Mouse (Mus musculus): ENCODE measurements around the gene Max. TPM values are rescaled to one million over a fixed set of nuclear protein-coding genes. Genes with fewer than 3 reads are reported as not detected.

Gene Max
- polyA plus RNA-seq (2012; rRNA removed): 27.4 and 36.9 TPM in 2 replicates

DNA sequence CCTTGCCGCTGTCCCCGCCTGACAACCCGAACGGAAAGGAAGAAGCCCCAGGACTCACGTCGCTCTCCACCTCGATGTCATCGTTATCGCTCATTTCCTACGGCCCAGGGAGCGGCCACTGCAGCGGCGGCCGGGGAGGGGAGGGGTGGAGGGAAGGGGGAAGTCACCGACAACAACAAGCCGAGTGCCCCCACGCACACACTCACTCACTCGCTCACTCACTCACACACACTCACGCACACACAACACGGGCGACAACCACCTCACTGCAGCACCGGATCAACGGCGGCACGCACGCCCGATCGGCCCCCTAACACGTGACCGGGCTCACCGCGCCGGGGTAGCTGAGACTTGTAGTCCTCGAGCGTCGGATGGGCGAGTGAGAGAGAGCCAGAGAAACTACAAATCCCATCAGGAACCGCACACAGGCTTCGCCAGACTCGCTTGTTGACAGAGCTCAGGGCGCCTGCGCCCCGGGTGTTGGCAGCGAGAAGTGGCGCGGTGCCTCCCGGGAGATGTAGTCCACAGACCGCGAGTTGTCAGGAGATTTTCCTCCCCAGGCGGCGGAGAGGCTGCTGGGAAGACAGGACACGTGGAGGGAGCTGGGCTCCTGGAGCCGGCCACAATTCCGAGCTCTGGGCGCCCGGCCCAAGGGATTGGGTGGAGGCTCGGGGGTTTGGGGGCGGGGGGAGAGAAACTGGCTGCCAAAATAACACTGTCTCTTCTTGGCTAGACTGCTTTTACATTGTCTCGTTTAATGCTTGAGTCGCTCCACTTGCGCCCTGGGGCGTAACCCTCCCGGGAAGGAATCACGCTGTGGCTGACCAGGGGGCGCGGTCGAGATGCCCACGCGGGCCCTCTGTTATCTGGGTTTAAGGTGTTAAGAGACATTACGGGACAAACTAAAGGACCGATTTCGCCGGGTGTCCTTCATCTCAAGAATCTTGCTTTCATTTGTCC, at the start of gene Max:
TSS of gene Max (minus strand) at position 270 of the 960 bp plus-strand sequence.
- peak; percentile 95 for DNase-seq (ENCODE audit: low read depth)

GRCm38 (mm10) chr12:77011092-77011720, 49.2 kb upstream of the Max start:
- no peak for DNase-seq (ENCODE audit: low read depth)

GRCm38 (mm10) chr12:77009202-77010030, 47.4 kb upstream of the Max start:
- DNase-seq (ENCODE audit: low read depth): no peak

- DNase-seq (ENCODE audit: low read depth): no peak
Observed at GRCm38 (mm10) chr12:77004893-77005292, 42.9 kb upstream of the Max start.

GRCm38 (mm10) chr12:77002551-77003228, 40.7 kb upstream of the Max start:
- no peak for DNase-seq (ENCODE audit: low read depth)

DNA sequence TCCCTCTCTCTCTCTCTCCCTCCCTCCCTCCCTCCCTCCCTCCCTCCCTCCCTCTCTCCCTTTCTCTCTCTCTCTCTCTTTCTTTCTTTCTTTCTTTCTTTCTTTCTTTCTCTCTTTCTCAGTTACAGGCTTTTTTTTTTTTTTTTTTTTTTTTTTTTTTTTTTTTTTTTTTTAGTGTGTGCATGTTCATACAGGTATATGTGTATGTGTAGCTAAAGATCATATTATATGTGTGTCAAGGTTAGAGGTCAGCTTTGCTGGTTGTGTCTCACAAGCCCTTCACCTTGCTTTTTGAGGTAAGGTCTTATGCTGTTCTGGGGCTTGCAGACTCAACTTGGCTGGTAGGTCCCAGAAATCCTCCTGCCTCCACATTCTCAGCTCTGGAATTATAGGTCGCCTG, 39.3 kb upstream of the Max start:
- DNase-seq (ENCODE audit: low read depth): no peak

DNA sequence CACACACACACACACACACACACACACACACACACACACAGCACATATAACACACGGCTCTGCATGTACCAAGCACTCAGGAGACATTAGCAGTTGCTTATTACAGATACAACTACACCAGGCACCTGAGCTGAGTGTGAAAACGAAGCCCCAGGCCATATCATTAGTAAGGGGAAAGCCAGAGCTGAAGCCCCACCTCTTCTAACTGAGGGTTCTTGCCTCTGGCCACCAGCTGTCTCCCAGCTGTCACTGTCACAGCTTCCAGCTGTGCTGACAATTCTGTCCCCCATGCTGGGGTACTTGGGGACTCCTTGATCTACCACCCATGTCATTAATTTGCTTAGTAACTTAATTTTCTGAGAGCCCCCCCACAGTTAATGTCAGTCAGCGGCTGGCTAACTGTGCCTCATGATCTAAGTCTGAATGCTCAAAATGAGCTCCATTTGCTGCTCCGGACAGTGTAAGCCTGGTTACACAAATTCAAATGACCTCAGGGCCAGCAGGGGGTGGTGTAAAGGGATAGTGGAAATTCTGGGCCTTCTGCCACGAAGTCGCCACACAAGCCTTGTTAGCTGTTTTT, 38.8 kb upstream of the Max start:
- DNase-seq (ENCODE audit: low read depth): no peak

GRCm38 (mm10) chr12:77000096-77000704, 38.2 kb upstream of the Max start:
- no peak for DNase-seq (ENCODE audit: low read depth)

GRCm38 (mm10) chr12:76994766-76995165, 32.8 kb upstream of the Max start:
- no peak for DNase-seq (ENCODE audit: low read depth)

DNA sequence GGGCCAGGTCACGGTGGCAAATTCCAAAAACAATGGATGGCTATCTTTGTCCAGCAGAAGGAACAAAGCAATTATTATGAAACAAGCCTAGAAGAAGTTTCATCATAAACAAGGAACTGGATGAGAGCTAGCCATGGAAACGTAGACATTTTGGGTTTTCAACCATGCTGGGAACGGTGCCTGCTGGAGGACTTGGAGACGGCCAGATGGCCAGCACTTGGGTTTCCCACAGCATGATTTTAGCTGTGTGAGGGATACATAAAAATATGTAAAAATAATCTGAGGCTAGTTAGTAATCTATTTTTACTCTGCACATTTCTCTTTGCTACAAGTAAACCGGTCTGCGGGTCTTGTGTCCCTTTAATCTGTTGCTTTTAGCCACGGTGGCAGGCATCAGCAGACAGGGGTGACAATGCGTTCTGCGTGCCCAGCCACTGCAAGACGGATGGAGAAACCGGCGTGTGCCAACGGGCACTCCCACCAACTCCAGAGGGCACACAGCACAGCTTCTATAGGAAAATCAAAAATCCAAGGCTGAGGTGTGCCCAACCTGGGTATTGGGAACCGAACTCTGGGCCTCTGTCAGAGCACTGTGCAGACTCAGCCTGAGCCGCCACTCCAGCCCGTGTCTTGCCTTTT, 31.0 kb upstream of the Max start:
- no peak for DNase-seq (ENCODE audit: low read depth)

DNA sequence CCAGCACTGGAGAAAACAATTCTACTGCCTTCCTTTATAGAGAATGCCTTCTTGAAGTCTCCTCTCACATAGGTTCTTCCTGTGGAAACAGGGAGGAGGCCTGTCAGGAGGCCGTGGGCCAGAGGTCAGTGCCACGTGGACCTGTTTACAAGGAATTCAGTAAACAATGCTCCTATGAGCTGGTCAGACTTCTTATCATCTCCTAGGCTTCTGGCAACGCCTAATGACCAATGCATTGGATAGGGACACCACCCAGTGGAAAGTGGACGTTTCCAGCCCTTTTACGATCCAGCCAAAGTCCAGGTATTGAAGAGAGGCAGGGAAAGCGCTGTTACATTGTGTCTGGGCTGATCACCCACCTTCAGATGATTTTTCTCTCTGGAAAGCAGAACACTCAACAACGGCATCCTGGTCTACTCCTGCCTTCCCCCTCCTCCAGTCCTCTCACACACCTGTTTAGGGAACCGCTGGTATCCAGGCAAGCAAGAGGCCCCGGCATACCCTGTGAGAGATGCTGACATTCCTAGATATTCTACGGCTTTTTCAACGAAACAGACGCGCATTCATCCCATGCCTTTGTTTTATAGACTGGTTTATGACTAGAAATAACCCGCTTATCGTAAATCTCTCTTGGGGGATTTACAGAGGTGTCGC, 20.9 kb upstream of the Max start:
- DNase-seq (ENCODE audit: low read depth): no peak

GRCm38 (mm10) chr12:76979530-76979929, 17.5 kb upstream of the Max start:
- DNase-seq (ENCODE audit: low read depth): no peak

GRCm38 (mm10) chr12:76972669-76973068, 10.7 kb upstream of the Max start:
- no peak for DNase-seq (ENCODE audit: low read depth)

DNA sequence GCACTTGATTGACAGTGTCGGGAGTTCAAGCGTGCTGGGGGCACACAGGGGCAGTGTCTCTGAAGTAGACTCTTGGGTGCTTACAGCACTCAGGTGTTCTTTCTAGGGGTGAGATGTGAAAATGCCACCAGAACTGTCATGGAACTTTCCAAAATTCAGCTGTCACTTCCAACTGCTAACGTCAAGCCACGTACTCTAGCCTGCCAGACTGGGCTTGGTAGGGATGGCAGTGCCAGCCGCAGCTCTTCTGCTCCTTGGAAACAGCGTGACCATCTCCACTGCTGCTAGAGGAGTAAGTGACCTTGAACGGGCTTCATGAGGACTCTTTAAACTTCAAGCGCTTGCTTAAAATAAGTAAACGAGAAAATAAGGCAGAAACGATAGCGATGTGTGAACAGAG, 10.2 kb upstream of the Max start:
- no peak for DNase-seq (ENCODE audit: low read depth)

DNA sequence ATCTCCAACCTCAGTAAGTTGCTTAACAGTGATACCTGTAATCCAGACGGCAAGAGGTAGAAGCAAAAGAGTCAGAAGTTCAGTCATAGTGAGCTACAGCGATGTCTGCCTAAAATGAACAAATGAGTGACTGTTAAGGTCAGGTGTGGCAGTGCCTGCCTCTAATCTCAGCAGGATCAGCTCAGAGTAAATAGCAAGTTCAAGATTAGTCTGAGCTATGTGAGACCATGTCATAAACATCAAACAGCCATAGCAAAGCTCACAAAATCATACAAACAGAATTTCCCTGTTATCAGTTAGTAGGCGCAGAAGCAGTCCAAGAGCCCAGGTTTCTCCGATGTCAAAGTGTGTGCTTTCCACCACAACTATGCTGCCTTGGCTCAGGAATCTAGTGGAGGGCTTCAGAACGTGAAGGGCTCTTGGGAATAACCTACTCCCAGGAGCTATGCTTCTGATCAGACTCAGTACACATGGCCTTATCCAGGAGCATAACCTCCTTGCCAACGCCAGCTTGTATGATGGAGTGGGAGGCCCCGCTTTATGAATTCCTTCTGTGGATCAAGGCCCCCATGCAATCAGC, 9.7 kb upstream of the Max start:
- no peak for DNase-seq (ENCODE audit: low read depth)

GRCm38 (mm10) chr12:76965876-76966275, 3.9 kb upstream of the Max start:
- DNase-seq (ENCODE audit: low read depth): no peak

GRCm38 (mm10) chr12:76965089-76965488, 3.1 kb upstream of the Max start:
- no peak for DNase-seq (ENCODE audit: low read depth)

GRCm38 (mm10) chr12:76961052-76961931, 709 bp downstream of the Max start:
- no peak for DNase-seq (ENCODE audit: low read depth)

Measured in gonadal fat pad, adult 2 months (tissue).